Mouse (Mus musculus) limb, embryonic 14.5 days (tissue): ENCODE results near the gene Gm826. TPM values are rescaled to one million over a fixed set of nuclear protein-coding genes. Genes with fewer than 3 reads are reported as not detected.

ENCODE experiments used
- ATAC-seq: fragments of 200-750 bp; cut with Nextera tagmentation; 2 replicates; pipeline ENCODE4 v1.8.0; 2017; ENCODE audit warnings: low read depth, moderate number of reproducible peaks, moderate TSS enrichment; ENCODE audit not compliant: low FRiP score
- DNase-seq: peaks from one replicate; pipeline ENCODE4 v3.0.0-alpha.2; 2015; ENCODE audit warnings: low spot score
- H3K27ac ChIP-seq: fragments of 300-500 bp; sonication (generic); replicated peaks from 2 replicates; pipeline ENCODE4 v1.5.1; 2014; ENCODE audit warnings: low read depth, mild to moderate bottlenecking, low read length, moderate library complexity, mixed read lengths
- H3K27me3 ChIP-seq: fragments of 300-500 bp; sonication (generic); 2 replicates; pipeline ENCODE4 v1.6.1; 2014; ENCODE audit warnings: low read length, mixed read lengths; ENCODE audit not compliant: control insufficient read depth, insufficient read depth
- H3K36me3 ChIP-seq: fragments of 300-500 bp; sonication (generic); 2 replicates; pipeline ENCODE4 v1.6.1; 2014; ENCODE audit warnings: mild to moderate bottlenecking, low read length, moderate library complexity, mixed read lengths; ENCODE audit not compliant: control insufficient read depth, insufficient read depth
- H3K4me1 ChIP-seq: fragments of 300-500 bp; sonication (generic); 2 replicates; pipeline ENCODE4 v1.6.1; 2014; ENCODE audit warnings: antibody characterized with exemption, low read length, mixed read lengths; ENCODE audit not compliant: control insufficient read depth, insufficient read depth
- H3K4me2 ChIP-seq: fragments of 300-500 bp; sonication (generic); replicated peaks from 2 replicates; pipeline ENCODE4 v1.6.1; 2014; ENCODE audit warnings: low read depth, mild to moderate bottlenecking, low read length, moderate library complexity; ENCODE audit not compliant: severe bottlenecking
- H3K4me3 ChIP-seq: fragments of 300-500 bp; sonication (generic); replicated peaks from 2 replicates; pipeline ENCODE4 v1.5.1; 2014; ENCODE audit warnings: low read length
- H3K9ac ChIP-seq: fragments of 300-500 bp; sonication (generic); 2 replicates; pipeline ENCODE4 v1.6.1; 2014; ENCODE audit warnings: mild to moderate bottlenecking, low read depth, low read length, moderate library complexity; ENCODE audit not compliant: severe bottlenecking
- H3K9me3 ChIP-seq: fragments of 300-500 bp; sonication (generic); 2 replicates; pipeline ENCODE4 v1.6.1; 2016; ENCODE audit warnings: low read length; ENCODE audit not compliant: control insufficient read depth
- POLR2A ChIP-seq: fragments of 200-500 bp; IDR thresholded peaks from 2 replicates; pipeline ENCODE4 v1.8.0; 2012; ENCODE audit warnings: inconsistent platforms, mild to moderate bottlenecking, moderate library complexity, borderline replicate concordance; ENCODE audit not compliant: insufficient read depth, insufficient read length; ENCODE audit errors: extremely low read depth
- WGBS: fragments of 180-500 bp; shearing (Covaris S2); extraction: QIAGEN DNeasy Blood & Tissue Kit; methylation state at CpG from one replicate; pipeline ENCODE4 v1.1.7; 2014; 5-methylcytosine and 5-hydroxymethylcytosine counted together
- polyA plus RNA-seq, 2 experiments: library from polyadenylated mRNA; depleted of rRNA in 1 of 2; stranded (reverse) in 1 of 2; unstranded in 1 of 2; fragments of >200 nt; fragmentation: Nextera tagmentation in 1 of 2; extraction: Ambion mirVana in 1 of 2; gene quantifications; 2 replicates each; pipeline versions ENCODE4 v1.2.1 to v1.2.3; 2012 to 2014

Gm826 gene
- polyA plus RNA-seq, 2 experiments = 0.29 to 0.32 TPM

- no peak overlapping the region for H3K27ac ChIP-seq
- H3K36me3 ChIP-seq = no peaks in the 10 kb centered on the region
- H3K4me3 ChIP-seq = no peak overlapping the region
- H3K4me2 ChIP-seq = no peak overlapping the region
- DNase-seq (no peak), ATAC-seq (no peak)
- no peaks in the 10 kb centered on the region for H3K4me1 ChIP-seq
- TF ChIP-seq POLR2A = no peak
- H3K9ac ChIP-seq = no peak overlapping the region
- no peaks in the 10 kb centered on the region for H3K27me3 ChIP-seq
- no peaks in the 10 kb centered on the region for H3K9me3 ChIP-seq
- WGBS = 83% methylated on average over 3 of the region's 3 CpGs
Observed at GRCm38 (mm10) chr2:160305070-160305469, 28.9 kb downstream of the Gm826 start.

GRCm38 (mm10) chr2:160303992-160304391 lies 30.0 kb downstream of the Gm826 start:
- Histone ChIP-seq H3K9me3 (no peaks in the 10 kb centered on the region), H3K4me2 (no peak overlapping the region), H3K27ac (no peak overlapping the region), H3K4me1 (no peaks in the 10 kb centered on the region), H3K4me3 (no peak overlapping the region), H3K36me3 (no peaks in the 10 kb centered on the region), H3K9ac (no peak overlapping the region), H3K27me3 (no peaks in the 10 kb centered on the region)
- WGBS = 78% methylated on average over 2 of the region's 2 CpGs
- DNase-seq (no peak), ATAC-seq (no peak)
- TF ChIP-seq POLR2A = no peak

DNA sequence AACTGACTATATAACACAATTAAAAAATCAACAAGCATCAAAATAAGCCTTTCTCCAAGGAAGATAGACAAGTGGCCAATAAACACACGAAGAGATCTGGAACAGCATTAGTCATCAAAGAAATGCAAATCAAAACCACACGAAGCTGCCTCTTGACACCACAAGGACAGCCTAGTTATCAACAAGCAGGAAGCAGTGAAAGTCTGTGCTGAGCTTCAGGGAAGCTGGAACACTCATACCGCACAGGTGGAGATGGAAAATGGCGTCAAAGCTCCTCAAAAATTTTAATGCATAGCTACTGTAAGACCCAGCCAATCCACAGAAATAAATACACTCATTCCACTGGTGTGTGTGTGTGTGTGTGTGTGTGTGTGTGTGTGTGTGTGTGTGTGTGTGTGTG lies 31.9 kb downstream of the Gm826 start:
- no peak for ATAC-seq
- no peaks in the 10 kb centered on the region for H3K36me3 ChIP-seq
- H3K9ac ChIP-seq = no peak overlapping the region
- H3K4me2 ChIP-seq = no peak overlapping the region
- DNase-seq = no peak
- no peak overlapping the region for H3K27ac ChIP-seq
- WGBS = 42% methylated on average over 4 of the region's 4 CpGs
- no peak overlapping the region for H3K4me3 ChIP-seq
- H3K9me3 ChIP-seq = no peaks in the 10 kb centered on the region
- TF ChIP-seq POLR2A = no peak
- no peaks in the 10 kb centered on the region for H3K4me1 ChIP-seq
- H3K27me3 ChIP-seq = no peaks in the 10 kb centered on the region

DNA sequence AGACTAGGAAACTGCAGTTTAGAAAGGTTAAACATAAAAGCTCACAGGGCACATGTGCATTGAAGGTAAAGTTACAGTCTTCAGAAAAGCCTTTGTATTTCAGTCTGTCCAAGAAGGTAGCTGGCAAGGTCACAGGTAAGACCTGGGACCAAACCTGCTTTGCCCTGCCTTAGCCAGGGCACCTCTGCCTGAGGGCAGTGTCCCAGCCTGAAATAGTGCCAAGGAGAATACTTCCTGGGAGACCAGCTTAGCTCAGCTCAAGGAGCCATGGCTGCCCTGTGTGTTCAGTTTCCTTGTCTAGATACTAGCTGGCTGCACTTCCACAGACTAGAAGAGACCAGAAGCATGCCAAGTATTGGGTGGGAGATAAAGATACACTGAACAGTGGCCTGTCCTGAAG lies 35.4 kb downstream of the Gm826 start:
- no peaks in the 10 kb centered on the region for H3K9me3 ChIP-seq
- no peak overlapping the region for H3K9ac ChIP-seq
- H3K4me2 ChIP-seq = no peak overlapping the region

GRCm38 (mm10) chr2:160288538-160289151 lies 45.3 kb downstream of the Gm826 start:
- Histone ChIP-seq H3K27ac (no peak overlapping the region), H3K9ac (no peak overlapping the region), H3K9me3 (no peaks in the 10 kb centered on the region), H3K36me3 (no peaks in the 10 kb centered on the region), H3K4me3 (no peak overlapping the region), H3K4me1 (no peaks in the 10 kb centered on the region), H3K27me3 (no peaks in the 10 kb centered on the region), H3K4me2 (no peak overlapping the region)
- WGBS = 67% methylated on average over 10 of the region's 10 CpGs
- no peak for TF ChIP-seq POLR2A
- DNase-seq = no peak
- ATAC-seq = no peak

More for the DNA sequence above, 35.4 kb downstream of the Gm826 start:
- H3K4me3 ChIP-seq = no peak overlapping the region
- H3K27me3 ChIP-seq = no peaks in the 10 kb centered on the region
- H3K4me1 ChIP-seq = no peaks in the 10 kb centered on the region
- H3K36me3 ChIP-seq = no peaks in the 10 kb centered on the region
- ATAC-seq (no peak), DNase-seq (no peak)
- no peak overlapping the region for H3K27ac ChIP-seq
- TF ChIP-seq POLR2A = no peak
